Mouse (Mus musculus): ENCODE measurements at regions not wholly inside any gene's neighbourhood (a gene's known extent, or its start where the extent isn't known, plus 50 kb on each side); places are given as distances from the start of the nearest gene placed in this dataset.

DNA sequence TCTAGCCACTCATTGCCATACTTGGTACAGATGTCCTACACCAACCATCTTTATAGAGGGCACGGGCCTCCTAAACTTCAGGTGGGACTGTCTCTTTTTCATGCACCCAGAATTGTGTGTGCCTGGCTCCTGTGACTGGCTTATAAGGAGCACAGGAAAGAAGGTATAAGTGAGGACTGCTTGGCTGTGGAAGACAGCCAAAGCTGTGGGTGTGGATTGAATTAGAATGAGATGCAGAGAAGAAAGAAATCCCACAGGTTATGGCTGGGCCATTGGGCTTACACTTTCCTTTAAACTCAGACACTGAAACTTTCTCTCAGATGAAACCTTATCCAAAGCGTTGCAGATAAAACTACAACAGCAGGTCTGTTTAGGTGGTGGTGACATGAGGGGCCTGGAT, 239.5 kb upstream of the Fam160b2 start:
- Histone ChIP-seq H3K4me3 (replicated peaks) (no peak overlapping the region), H3K4me1 (peaks cover 7% of the 10 kb centered on the region), H3K27me3 (no peaks in the 10 kb centered on the region), H3K9me3 (no peaks in the 10 kb centered on the region), H3K9ac (no peak overlapping the region), H3K4me2 (no peak overlapping the region), H3K27ac (no peak overlapping the region), H3K36me3 (replicated peaks) (no peaks in the 10 kb centered on the region)
- no peak for ATAC-seq (ENCODE audit: low FRiP score)
- WGBS: 89% methylated on average over 2 of the region's 2 CpGs

DNA sequence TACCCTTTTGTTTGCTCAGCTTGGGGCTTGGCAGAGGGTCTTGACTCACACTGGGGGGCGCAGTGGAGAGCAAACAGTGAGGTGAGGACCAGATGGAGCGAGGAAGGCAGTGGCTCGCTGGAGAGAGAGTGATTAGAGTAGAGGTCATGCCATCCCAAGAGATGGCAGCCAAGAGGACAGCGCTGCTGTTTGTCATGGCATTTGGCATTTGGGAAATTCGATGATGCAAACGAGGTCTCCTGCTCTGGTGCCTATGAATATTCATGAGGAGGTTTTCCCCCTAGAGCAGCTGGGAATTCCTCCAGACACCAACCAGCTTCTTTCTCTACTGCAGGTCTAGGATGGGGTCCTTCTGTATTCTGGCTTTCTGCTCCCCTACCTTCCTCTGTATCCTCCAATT, 237.9 kb upstream of the Fam160b2 start:
- WGBS: 6% methylated on average over 6 of the region's 6 CpGs
- Histone ChIP-seq H3K9me3 (no peaks in the 10 kb centered on the region), H3K36me3 (replicated peaks) (no peaks in the 10 kb centered on the region), H3K4me1 (peaks cover 7% of the 10 kb centered on the region), H3K27me3 (no peaks in the 10 kb centered on the region), H3K4me3 (replicated peaks) (no peak overlapping the region), H3K9ac (no peak overlapping the region), H3K4me2 (peak overlapping the region; percentile 19; the same call in 1 of the 2 replicates), H3K27ac (no peak overlapping the region)
- ATAC-seq (ENCODE audit: low FRiP score): peak; percentile 39; the same call in 1 of the 2 replicates

DNA sequence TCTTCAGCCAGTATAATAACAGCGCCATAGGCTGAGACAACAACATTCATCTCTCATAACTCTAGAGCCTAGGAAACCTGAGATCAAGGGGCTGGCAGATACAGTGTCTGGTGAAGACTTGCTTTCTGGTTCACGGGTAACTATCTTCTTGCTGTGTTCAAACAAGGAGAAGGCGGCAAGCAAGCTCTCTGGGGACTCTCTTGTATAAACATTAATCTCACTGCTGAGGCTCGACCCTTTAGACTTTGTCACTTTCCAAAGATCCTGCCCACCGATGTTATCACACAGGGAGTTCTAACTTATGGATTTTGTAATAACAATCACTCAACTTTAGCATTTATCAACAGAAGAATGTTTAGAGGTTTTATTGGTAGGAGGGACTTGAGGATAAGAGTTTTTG, 233.6 kb upstream of the Fam160b2 start:
- no peak for ATAC-seq (ENCODE audit: low FRiP score)
- no peaks in the 10 kb centered on the region for H3K9me3 ChIP-seq
- H3K36me3 ChIP-seq (replicated peaks): no peaks in the 10 kb centered on the region
- no peak overlapping the region for H3K4me2 ChIP-seq
- peaks cover 7% of the 10 kb centered on the region for H3K4me1 ChIP-seq
- H3K4me3 ChIP-seq (replicated peaks): no peak overlapping the region
- no peaks in the 10 kb centered on the region for H3K27me3 ChIP-seq
- WGBS: 75% methylated on average over 5 of the region's 5 CpGs
- no peak overlapping the region for H3K9ac ChIP-seq
- no peak overlapping the region for H3K27ac ChIP-seq

GRCm38 (mm10) chr14:70832462-70833212, 233.0 kb upstream of the Fam160b2 start:
- Histone ChIP-seq H3K9ac (no peak overlapping the region), H3K36me3 (replicated peaks) (no peaks in the 10 kb centered on the region), H3K9me3 (no peaks in the 10 kb centered on the region), H3K27me3 (no peaks in the 10 kb centered on the region), H3K4me1 (peaks cover 5% of the 10 kb centered on the region), H3K27ac (0 out of 2 replicates have a peak overlapping the region, but pooled peaks have one; percentile 46), H3K4me2 (no peak overlapping the region), H3K4me3 (replicated peaks) (no peak overlapping the region)
- 80% methylated on average over 16 of the region's 16 CpGs for WGBS
- ATAC-seq (ENCODE audit: low FRiP score): peak; percentile 20; the same call in 1 of the 2 replicates

DNA sequence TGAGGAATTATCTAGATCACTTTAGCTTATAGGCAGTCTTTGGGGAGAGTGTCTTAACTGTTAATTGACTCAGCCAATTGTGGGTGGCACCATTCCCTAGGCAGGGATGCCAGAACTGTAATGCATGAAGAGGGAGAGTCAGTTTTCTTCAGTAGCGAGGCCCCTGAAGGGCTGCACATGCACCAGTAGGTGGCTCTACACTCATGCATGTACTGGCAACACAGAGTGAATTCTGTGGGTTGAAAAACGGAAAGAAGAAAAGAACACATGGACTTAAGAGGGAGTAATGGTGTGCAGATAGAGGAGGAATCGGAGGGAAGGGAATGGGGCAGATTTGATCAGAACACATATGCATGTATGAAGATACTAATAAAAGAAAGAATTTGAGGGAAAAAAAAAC, 232.4 kb upstream of the Fam160b2 start:
- Histone ChIP-seq H3K4me1 (no peaks in the 10 kb centered on the region), H3K4me2 (no peak overlapping the region), H3K9me3 (no peaks in the 10 kb centered on the region), H3K36me3 (replicated peaks) (no peaks in the 10 kb centered on the region), H3K27ac (no peak overlapping the region), H3K4me3 (replicated peaks) (no peak overlapping the region), H3K27me3 (no peaks in the 10 kb centered on the region), H3K9ac (no peak overlapping the region)
- 71% methylated on average over 3 of the region's 3 CpGs for WGBS
- no peak for ATAC-seq (ENCODE audit: low FRiP score)

Measured in forebrain, embryonic 12.5 days (tissue).